In genomic region chr5:122770304-122770703, GRCm38 (mm10) we compare ENCODE assay signal across 8 mouse cellular contexts. TPM values are rescaled to one million over a fixed set of nuclear protein-coding genes. Genes with fewer than 3 reads are reported as not detected.
A peak's percentile ranks its signal among the peaks of the same experiment; 100 is the strongest.
DNase-seq lines count a peak whose midpoint lies in the region; ATAC-seq and TF ChIP-seq lines count a peak whose summit lies in the region.

No protein-coding gene starts in this region.

- intact Hi-C loops in left cerebral cortex, postnatal 36 days (cut with DNase I): loop anchor here (10.0 kb wide), 1 partner anchor 374 kb away; the partner anchor contains the start of gene Setd1b

- no peaks in the 10 kb centered on the region for H3K36me3 ChIP-seq in midbrain, embryonic 12.5 days
- peaks cover 40% of the 10 kb centered on the region for H3K36me3 ChIP-seq in midbrain, embryonic 10.5 days
- no peaks in the 10 kb centered on the region for H3K36me3 ChIP-seq in hindbrain, postnatal 0 days (ENCODE audit: insufficient read depth, low read length)
- no peaks in the 10 kb centered on the region for H3K36me3 ChIP-seq in myocyte (ENCODE audit: control insufficient read depth, insufficient read depth)

- H3K9me3 ChIP-seq in midbrain, embryonic 12.5 days: no peaks in the 10 kb centered on the region
- no peaks in the 10 kb centered on the region; the same call in 1 of the 2 replicates for H3K9me3 ChIP-seq in midbrain, embryonic 10.5 days (replicated peaks)
- H3K9me3 ChIP-seq in hindbrain, postnatal 0 days (ENCODE audit: low read length): no peaks in the 10 kb centered on the region

- peaks cover 11% of the 10 kb centered on the region for H3K79me2 ChIP-seq in myocyte (ENCODE audit: control insufficient read depth, insufficient read depth)

- peaks cover 5% of the 10 kb centered on the region; the same call in 1 of the 2 replicates for H3K4me1 ChIP-seq in midbrain, embryonic 12.5 days
- peaks cover 10% of the 10 kb centered on the region for H3K4me1 ChIP-seq in midbrain, embryonic 10.5 days
- H3K4me1 ChIP-seq in cortical plate, adult 2 months (ENCODE audit: control insufficient read depth, insufficient read depth, low read length): peaks cover 8% of the 10 kb centered on the region; the same call in 1 of the 2 replicates
- H3K4me1 ChIP-seq in hindbrain, postnatal 0 days (ENCODE audit: insufficient read depth, low read length): no peaks in the 10 kb centered on the region

- no peak for TF ChIP-seq POLR2A in cortical plate, adult 2 months (IDR thresholded peaks at IDR 0.05; ENCODE audit: extremely low read depth, insufficient read depth, low read length)
- TF ChIP-seq POLR2A in myocyte (IDR thresholded peaks at IDR 0.05; ENCODE audit: insufficient read length, low read depth): no peak

- TF ChIP-seq CTCF in cortical plate, adult 2 months (IDR thresholded peaks at IDR 0.05; ENCODE audit: extremely low read depth, insufficient read depth, low read length): no peak
- TF ChIP-seq CTCF in hindbrain, postnatal 0 days (IDR thresholded peaks at IDR 0.05; ENCODE audit: low read depth): no peak

- H3K4me3 ChIP-seq in midbrain, embryonic 12.5 days: no peak overlapping the region
- no peak overlapping the region for H3K4me3 ChIP-seq in midbrain, embryonic 10.5 days
- no peak overlapping the region for H3K4me3 ChIP-seq in cortical plate, adult 2 months (ENCODE audit: insufficient read depth, low read length)
- no peak overlapping the region for H3K4me3 ChIP-seq in hindbrain, postnatal 0 days (ENCODE audit: low read length)
- no peak overlapping the region for H3K4me3 ChIP-seq in myocyte

- DNase-seq in midbrain, embryonic 10.5 days (ENCODE audit: low spot score): no peak
- no peak for DNase-seq in hindbrain, postnatal 0 days (ENCODE audit: low spot score)
- DNase-seq in frontal cortex, postnatal 36 days (ENCODE audit: low spot score in 2 of 2): no peak
- no peak for DNase-seq in left cerebral cortex, postnatal 36 days (ENCODE audit: low spot score in 2 of 2)

- WGBS in midbrain, embryonic 12.5 days: 89% methylated on average over 7 of the region's 7 CpGs
- 86% methylated on average over 7 of the region's 7 CpGs for WGBS in midbrain, embryonic 10.5 days
- 50% methylated on average over 7 of the region's 7 CpGs for WGBS in hindbrain, postnatal 0 days

- ATAC-seq in midbrain, embryonic 12.5 days (ENCODE audit: low FRiP score, low read depth): no peak
- ATAC-seq in hindbrain, postnatal 0 days: no peak
- no peak for ATAC-seq in megakaryocyte-erythroid progenitor cell, adult 5-6 weeks (replicated peaks; ENCODE audit: low FRiP score, low TSS enrichment, poor library complexity, severe bottlenecking)

- H3ac ChIP-seq in myocyte (ENCODE audit: control insufficient read depth, insufficient read length): no peak overlapping the region

- no peaks in the 10 kb centered on the region for H3K27me3 ChIP-seq in midbrain, embryonic 12.5 days
- H3K27me3 ChIP-seq in midbrain, embryonic 10.5 days (ENCODE audit: low read depth, poor library complexity, severe bottlenecking): no peaks in the 10 kb centered on the region
- H3K27me3 ChIP-seq in hindbrain, postnatal 0 days (ENCODE audit: insufficient read depth, low read length): no peaks in the 10 kb centered on the region
- H3K27me3 ChIP-seq in myocyte (ENCODE audit: control insufficient read depth, insufficient read depth, insufficient read length): no peaks in the 10 kb centered on the region

- no peak overlapping the region for H3K4me2 ChIP-seq in midbrain, embryonic 12.5 days (replicated peaks)
- H3K4me2 ChIP-seq in hindbrain, postnatal 0 days (ENCODE audit: low read depth, low read length): no peak overlapping the region
- H3K4me2 ChIP-seq in myocyte (ENCODE audit: low read depth): peak overlapping the region; percentile 60

- H3K27ac ChIP-seq in midbrain, embryonic 12.5 days (replicated peaks): 0 out of 2 replicates have a peak overlapping the region, but pooled peaks have one; percentile 8
- H3K27ac ChIP-seq in midbrain, embryonic 10.5 days (replicated peaks): no peak overlapping the region
- peak overlapping the region; percentile 15; the same call in 1 of the 2 replicates for H3K27ac ChIP-seq in cortical plate, adult 2 months (ENCODE audit: insufficient read depth, low read length)
- H3K27ac ChIP-seq in hindbrain, postnatal 0 days: peak overlapping the region; percentile 64; the same call in 1 of the 2 replicates

- H3K9ac ChIP-seq in midbrain, embryonic 12.5 days (replicated peaks): no peak overlapping the region
- H3K9ac ChIP-seq in hindbrain, postnatal 0 days (replicated peaks; ENCODE audit: low read length): no peak overlapping the region

TF ChIP-seq in myocyte, 11 proteins besides CTCF, POLR2A, EP300 and RAD21:
- no peak for TF ChIP-seq SRF (IDR thresholded peaks at IDR 0.05; ENCODE audit: control insufficient read depth, insufficient read length, low read depth)
- TF ChIP-seq TCF3 (IDR thresholded peaks at IDR 0.05; ENCODE audit: insufficient read length, low read depth): no peak
- TF ChIP-seq USF1 (IDR thresholded peaks at IDR 0.05; ENCODE audit: low read depth): no peak
- TF ChIP-seq REST (IDR thresholded peaks at IDR 0.05; ENCODE audit: insufficient read depth, insufficient read length): no peak
- TF ChIP-seq POLR2AphosphoS2 (IDR thresholded peaks at IDR 0.05; ENCODE audit: insufficient read length, low read depth): no peak
- TF ChIP-seq MAX (IDR thresholded peaks at IDR 0.05; ENCODE audit: low read depth): no peak
- no peak for TF ChIP-seq MYOD1 (IDR thresholded peaks at IDR 0.05; ENCODE audit: control insufficient read depth in 1 of 3, insufficient read length in 2 of 3, low read depth in 2 of 3)
- TF ChIP-seq E2F4 (IDR thresholded peaks at IDR 0.05; ENCODE audit: insufficient read depth): no peak
- TF ChIP-seq MYOG (IDR thresholded peaks at IDR 0.05; ENCODE audit: control insufficient read depth in 1 of 3, insufficient read depth in 1 of 3, insufficient read length in 2 of 3, low read depth in 2 of 3): no peak
- no peak for TF ChIP-seq CEBPB (IDR thresholded peaks at IDR 0.05; ENCODE audit: insufficient read depth, poor library complexity, severe bottlenecking)
- no peak for TF ChIP-seq TCF12 (IDR thresholded peaks at IDR 0.05; ENCODE audit: insufficient read depth, poor library complexity, severe bottlenecking)

RNA-seq across cellular contexts. Expression of gene Camkk2, which starts 8.9 kb away (rescaled TPM):
- 35.4 and 37.3 TPM in 2 replicates for polyA plus RNA-seq in midbrain, embryonic 12.5 days (2016; fragmentation: Nextera tagmentation; extraction: Ambion mirVana)
- 24.3 and 29.5 TPM in 2 replicates for polyA plus RNA-seq in midbrain, embryonic 10.5 days (2016; fragmentation: Nextera tagmentation; extraction: Ambion mirVana)
- polyA plus RNA-seq in cortical plate, adult 2 months (2012; rRNA removed): 274 and 276 TPM in 2 replicates
- 82.0 and 112 TPM in 2 replicates for total RNA-seq in hindbrain, postnatal 0 days (2014; rRNA removed)
- 61.8 and 65.3 TPM in 2 replicates for polyA plus RNA-seq in hindbrain, postnatal 0 days (2015; fragmentation: Nextera tagmentation; extraction: Ambion mirVana)
- polyA plus RNA-seq in myocyte (2012; fragmentation: generic; extraction: Trizol): 8.2 TPM
- 100 to 1,000 TPM; 243 to 273 TPM for total RNA-seq in left cerebral cortex, postnatal 36 days (2021)
- total RNA-seq in megakaryocyte-erythroid progenitor cell, adult 5-6 weeks (2014; fragmentation: Nextera tagmentation): 39.0 and 40.9 TPM in 2 replicates
- 15.8 and 18.4 TPM in 2 replicates for total RNA-seq in megakaryocyte-erythroid progenitor cell, adult 5-6 weeks (2017)

RNA-seq across cellular contexts. Expression of gene Anapc5, which starts 50.8 kb away (rescaled TPM):
- polyA plus RNA-seq in midbrain, embryonic 12.5 days (2016; fragmentation: Nextera tagmentation; extraction: Ambion mirVana): 517 and 542 TPM in 2 replicates
- 499 and 524 TPM in 2 replicates for polyA plus RNA-seq in midbrain, embryonic 10.5 days (2016; fragmentation: Nextera tagmentation; extraction: Ambion mirVana)
- polyA plus RNA-seq in cortical plate, adult 2 months (2012; rRNA removed): 420 and 467 TPM in 2 replicates
- total RNA-seq in hindbrain, postnatal 0 days (2014; rRNA removed): 446 and 449 TPM in 2 replicates
- 416 and 426 TPM in 2 replicates for polyA plus RNA-seq in hindbrain, postnatal 0 days (2015; fragmentation: Nextera tagmentation; extraction: Ambion mirVana)
- polyA plus RNA-seq in myocyte (2012; fragmentation: generic; extraction: Trizol): 197 TPM
- 100 to 1,000 TPM; 208 to 231 TPM for total RNA-seq in left cerebral cortex, postnatal 36 days (2021)
- 338 and 413 TPM in 2 replicates for total RNA-seq in megakaryocyte-erythroid progenitor cell, adult 5-6 weeks (2014; fragmentation: Nextera tagmentation)
- total RNA-seq in megakaryocyte-erythroid progenitor cell, adult 5-6 weeks (2017): 279 and 302 TPM in 2 replicates
